Mouse (Mus musculus) embryo, embryonic 9.5 days (tissue): ENCODE data around the gene Ralgapb.

Experiments used
- DNase-seq: peaks from one replicate; pipeline ENCODE4 v3.0.0-alpha.2; 2017; ENCODE audit errors: extremely low spot score

The Ralgapb gene

DNA sequence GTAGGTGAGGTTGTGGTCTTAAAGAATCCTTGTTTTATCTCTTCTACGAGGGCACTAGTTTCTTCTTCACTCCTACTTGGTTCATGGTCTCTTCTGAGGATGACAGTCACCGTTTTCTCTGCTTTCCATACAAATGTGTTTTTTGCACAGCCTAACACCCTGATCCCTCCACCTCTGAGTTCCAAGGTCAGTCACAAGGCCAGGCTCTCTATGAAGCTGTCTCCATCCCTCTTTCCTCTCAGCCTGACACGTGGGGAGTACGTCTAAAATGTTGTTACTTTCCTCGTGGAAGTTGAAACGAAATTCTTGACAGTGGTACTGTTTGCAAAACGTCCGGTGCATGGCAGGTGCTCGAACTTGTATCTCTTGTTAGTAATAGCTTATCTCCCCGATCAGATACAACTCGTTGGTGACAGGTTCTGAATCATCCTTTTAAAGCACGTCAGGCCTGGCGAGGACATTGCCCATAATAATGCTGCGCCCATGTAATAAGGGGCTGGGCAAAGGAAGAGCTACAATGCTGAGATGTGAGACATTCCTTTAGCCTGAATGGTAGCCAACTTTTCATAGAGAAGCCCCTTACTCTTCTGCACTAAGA, 552 bp upstream of the Ralgapb start:
- no peak for DNase-seq

- DNase-seq = peak; percentile 35
These were observed 670 bp downstream of the Ralgapb start for GRCm38 (mm10) chr2:158410022-158411014.

- DNase-seq = no peak
These were observed 3.6 kb downstream of the Ralgapb start for GRCm38 (mm10) chr2:158413240-158413639.

GRCm38 (mm10) chr2:158415826-158416225, 6.2 kb downstream of the Ralgapb start:
- no peak for DNase-seq

GRCm38 (mm10) chr2:158418663-158419062, 9.0 kb downstream of the Ralgapb start:
- no peak for DNase-seq

DNA sequence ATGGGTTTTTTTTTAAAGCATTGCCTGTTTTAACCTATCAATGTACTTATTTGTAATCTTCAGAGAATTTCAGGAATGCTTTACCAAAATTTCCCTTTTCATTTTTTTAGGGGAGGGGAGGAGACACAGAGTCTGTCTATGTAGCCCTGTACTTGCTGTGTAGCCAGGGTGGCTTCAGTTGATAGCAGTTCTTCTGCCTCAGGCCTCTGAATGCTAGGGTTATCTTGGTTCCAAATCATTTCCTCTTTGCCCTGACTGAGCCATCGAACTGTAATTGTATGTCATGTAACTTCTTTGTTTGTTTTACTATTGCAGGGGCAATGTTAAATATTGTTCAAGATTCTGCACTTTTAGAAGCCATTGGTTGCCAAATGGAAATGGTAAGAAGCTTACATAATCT, 36.2 kb downstream of the Ralgapb start:
- DNase-seq = no peak

GRCm38 (mm10) chr2:158449845-158450244, 40.2 kb downstream of the Ralgapb start:
- DNase-seq = no peak

GRCm38 (mm10) chr2:158456451-158456850, 46.8 kb downstream of the Ralgapb start:
- DNase-seq = no peak

GRCm38 (mm10) chr2:158457610-158458009, 48.0 kb downstream of the Ralgapb start:
- DNase-seq = no peak

GRCm38 (mm10) chr2:158462450-158462849, 52.8 kb downstream of the Ralgapb start:
- DNase-seq = no peak

- no peak for DNase-seq
These were observed 64.5 kb downstream of the Ralgapb start for GRCm38 (mm10) chr2:158474159-158474558.

DNA sequence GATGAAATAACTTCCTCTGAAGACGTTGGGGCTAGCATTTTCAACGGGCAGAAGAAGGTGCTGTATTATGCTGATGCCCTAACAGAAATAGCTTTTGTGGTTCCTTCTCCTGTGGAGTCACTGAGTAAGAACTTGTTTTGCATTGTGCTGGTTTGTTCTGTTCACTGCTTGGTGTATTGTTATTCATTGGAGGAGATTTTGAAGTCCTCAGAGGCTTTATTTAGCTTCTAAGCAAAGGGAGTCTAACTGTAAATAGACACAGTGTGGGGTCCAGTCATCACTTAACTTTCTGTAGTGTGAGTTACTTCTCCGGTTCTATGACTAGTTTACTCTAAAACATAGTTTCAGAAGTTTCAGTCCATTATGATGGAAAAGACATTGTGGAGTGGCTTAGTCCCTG, 68.0 kb downstream of the Ralgapb start:
- DNase-seq = no peak

- no peak for DNase-seq
These were observed 88.8 kb downstream of the Ralgapb start for GRCm38 (mm10) chr2:158498457-158498856.

DNA sequence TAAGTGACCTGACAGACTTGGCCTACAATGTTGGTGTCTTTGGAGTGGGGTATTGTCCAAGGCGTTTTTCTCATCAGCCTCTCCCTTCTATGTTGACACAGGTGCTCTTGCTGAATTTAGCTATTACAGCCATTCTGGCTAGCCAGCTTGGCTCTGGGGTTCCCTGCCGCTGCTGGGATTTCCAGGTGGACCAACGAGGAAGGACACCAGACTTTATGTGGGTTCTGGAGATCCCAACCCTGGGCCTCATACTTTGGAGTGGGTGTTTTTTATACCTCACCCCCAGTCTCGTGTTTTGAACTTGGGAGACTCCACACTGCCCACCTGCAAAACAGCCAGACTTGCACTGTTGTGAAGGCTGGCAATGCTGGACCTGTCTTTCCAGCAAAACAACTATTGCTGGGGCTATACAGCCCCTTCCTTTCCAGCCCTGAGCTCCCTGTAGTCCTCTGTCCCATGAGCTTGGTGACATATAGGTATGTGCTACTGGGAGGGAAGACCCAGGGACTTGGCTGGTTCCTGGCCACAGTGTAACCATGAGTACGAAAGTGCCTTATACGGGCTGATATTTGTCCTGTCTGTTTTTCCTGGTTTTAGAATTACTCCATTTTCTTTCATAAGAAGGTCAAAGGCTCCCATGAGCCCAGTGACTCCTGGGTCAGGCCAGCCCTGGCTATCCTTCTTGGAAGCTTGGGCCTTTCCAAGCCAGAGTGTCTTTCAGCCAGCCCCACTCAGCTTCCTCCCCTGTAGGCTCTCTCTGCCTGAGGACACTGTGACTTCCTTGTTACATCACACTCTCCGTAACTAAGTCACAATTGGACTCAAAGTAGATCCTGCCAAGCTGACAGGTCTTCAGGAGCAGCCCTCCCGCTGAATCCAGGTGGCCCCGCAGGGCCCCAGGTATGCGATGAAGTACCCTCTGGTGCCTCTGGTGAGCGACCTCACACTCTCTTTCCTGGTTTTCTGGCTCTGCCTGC, 92.5 kb downstream of the Ralgapb start, which contains the start of gene Adig:
Gene Adig (plus strand): TSS at position 777 of the 977 bp plus-strand sequence.
- no peak for DNase-seq

GRCm38 (mm10) chr2:158503226-158503625, 93.6 kb downstream of the Ralgapb start:
- no peak for DNase-seq

DNA sequence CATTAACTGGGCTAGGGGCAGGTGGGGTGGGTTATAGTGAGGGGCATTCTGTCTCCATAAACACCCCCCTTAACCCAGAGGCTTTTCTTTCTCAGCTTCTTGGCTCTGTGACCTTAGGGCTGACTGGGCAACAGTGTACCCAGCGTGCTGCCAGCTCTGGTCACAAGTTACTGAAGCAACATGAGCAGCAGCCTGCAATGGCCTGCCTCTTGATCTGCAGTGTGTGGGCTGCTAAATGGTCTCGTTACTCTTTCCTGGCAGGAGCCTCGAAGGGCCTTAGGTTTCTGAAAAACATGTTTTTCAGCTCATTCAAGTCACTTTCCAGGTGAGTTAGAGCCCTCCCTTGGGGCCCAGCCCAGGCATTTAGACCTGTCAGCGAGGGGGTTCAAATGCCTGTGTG, 94.0 kb downstream of the Ralgapb start:
- DNase-seq = no peak

DNA sequence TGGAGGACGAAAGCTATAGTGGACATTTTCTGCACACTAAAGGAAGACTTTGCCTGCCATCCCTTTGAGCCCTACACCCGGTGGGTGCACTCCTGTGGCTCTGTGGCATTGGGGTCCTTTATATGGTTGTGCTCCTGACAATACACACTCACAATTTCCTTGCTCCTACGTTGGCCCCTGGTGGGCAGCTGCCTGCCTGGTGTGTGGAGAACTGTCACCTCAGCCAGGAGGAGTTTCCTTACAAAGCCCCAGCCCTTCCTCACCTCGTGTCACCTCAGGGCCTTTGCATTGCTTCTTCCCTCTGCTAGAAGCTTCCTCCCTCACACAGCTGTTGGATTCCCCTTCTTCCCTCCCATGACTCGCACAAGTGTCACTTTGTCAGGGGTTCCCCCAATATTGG, 96.8 kb downstream of the Ralgapb start:
- DNase-seq = no peak

- DNase-seq = no peak
These were observed 97.4 kb downstream of the Ralgapb start for GRCm38 (mm10) chr2:158507046-158507445.

DNA sequence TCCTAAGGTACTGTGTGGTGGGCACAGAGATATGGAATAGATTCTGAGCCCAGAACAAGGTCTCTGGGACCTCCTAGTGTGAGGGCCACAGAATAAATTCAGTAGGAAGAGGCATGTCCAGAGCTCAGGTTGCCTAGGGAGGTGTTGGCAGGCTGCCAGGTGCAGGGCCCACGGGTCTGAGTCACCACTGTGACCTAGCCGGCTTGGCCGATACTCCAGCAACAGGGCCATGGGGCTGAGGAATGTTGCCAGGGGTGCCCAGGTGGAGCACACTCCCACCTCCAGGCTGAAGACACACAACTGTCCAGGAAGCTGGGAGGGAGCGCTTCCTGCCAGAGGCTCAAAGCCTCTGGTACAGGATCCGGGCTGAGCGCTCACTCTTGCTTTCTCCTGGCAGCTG, 101.0 kb downstream of the Ralgapb start:
- DNase-seq = no peak

- DNase-seq = no peak
These were observed 102.9 kb downstream of the Ralgapb start, which contains the start of gene Arhgap40 for GRCm38 (mm10) chr2:158512528-158512927. Gene Arhgap40, plus strand, starts transcription at chr2:158512796.

- no peak for DNase-seq
These were observed 104.2 kb downstream of the Ralgapb start for GRCm38 (mm10) chr2:158513821-158514336.
